Mouse (Mus musculus): ENCODE results near the gene Gfi1b.

DNA sequence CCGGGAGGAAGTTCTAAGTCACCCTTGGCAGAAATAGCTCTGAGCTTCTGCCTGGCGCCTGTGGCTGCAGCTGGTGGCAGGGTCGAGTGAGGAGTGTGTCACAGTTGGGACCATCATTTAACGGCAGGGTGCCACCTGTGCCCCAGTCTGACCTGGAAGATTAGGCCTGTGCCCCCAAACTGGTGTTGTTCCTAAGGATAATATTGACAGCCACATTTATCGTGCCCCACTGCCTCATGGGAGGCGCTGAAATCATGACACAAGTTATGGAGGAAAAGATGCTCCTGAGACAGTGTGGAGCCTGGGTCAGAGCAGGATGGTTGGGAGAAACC, 22.2 kb downstream of the Gfi1b start:
- TF ChIP-seq MAX (IDR thresholded peaks at IDR 0.05) (no peak), CTCF (IDR thresholded peaks at IDR 0.05; ENCODE audit: control insufficient read depth, insufficient read depth, insufficient read length) (no peak), USF1 (IDR thresholded peaks at IDR 0.05; ENCODE audit: low read depth) (no peak), MYOG (IDR thresholded peaks at IDR 0.05; ENCODE audit: control insufficient read depth, extremely low read depth, insufficient read length) (no peak), CEBPB (IDR thresholded peaks at IDR 0.05; ENCODE audit: low read depth) (no peak)
